Mouse (Mus musculus) liver, adult 2 months (tissue): ENCODE data around the gene Dnajb4.

Source experiments
- CTCF ChIP-seq: fragments of 200-500 bp; IDR thresholded peaks from 2 replicates; pipeline ENCODE4 v1.5.1; 2011; ENCODE audit warnings: low read depth, low read length, control low read depth
- POLR2A ChIP-seq: fragments of 200-500 bp; IDR thresholded peaks from 2 replicates; pipeline ENCODE4 v1.6.1; 2011; ENCODE audit warnings: low read length, control low read depth; ENCODE audit not compliant: insufficient read depth; ENCODE audit errors: extremely low read depth

- no peak for TF ChIP-seq CTCF
- TF ChIP-seq POLR2A: no peak
These were observed 11.0 kb downstream of the Dnajb4 start for GRCm38 (mm10) chr3:152199125-152199524.
